Mouse (Mus musculus) kidney, adult 2 months (tissue): Measurements from ENCODE around the gene Nupl2.

Source experiments
- CTCF ChIP-seq: fragments of 200-500 bp; conservative IDR thresholded peaks from 2 replicates; pipeline ENCODE4 v1.5.1; 2011; ENCODE audit warnings: low read depth, mild to moderate bottlenecking, control low read depth, low read length, moderate library complexity, mixed read lengths; ENCODE audit not compliant: insufficient read depth, insufficient read length
- POLR2A ChIP-seq: fragments of 200-500 bp; IDR thresholded peaks from one replicate; pipeline ENCODE4 v1.6.1; 2011; ENCODE audit warnings: low read depth, low read length, control low read depth

DNA sequence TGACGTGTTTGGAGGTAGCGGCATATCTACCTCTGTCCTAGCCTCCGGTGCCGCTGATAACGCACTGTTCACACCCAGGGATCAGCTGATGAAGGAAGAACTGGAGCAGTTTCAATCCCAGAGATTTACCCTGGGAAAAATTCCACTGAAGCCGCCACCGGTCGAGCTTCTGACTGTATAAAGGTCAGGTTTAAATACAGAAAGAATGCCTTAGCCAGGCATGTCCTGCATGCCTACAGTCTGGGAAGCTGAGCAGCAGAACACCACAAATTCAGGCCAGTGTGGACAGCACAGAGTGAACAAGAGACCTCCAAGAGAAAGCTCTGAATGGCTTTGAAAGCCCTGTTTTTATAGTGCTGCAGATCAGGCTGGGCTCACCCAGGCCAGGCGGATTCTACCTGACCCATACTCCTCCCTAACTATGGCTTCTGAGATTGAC, 17.6 kb downstream of the Nupl2 start:
- TF ChIP-seq CTCF (no peak), POLR2A (no peak)
